14 mouse cellular contexts compared by ENCODE assay signal in genomic region chr3:35883267-35883666, GRCm38 (mm10). TPM values are rescaled to one million over a fixed set of nuclear protein-coding genes. Genes with fewer than 3 reads are reported as not detected.
DNase-seq lines count a peak whose midpoint lies in the region; ATAC-seq and TF ChIP-seq lines count a peak whose summit lies in the region.
"Had no signal": no experiment of that assay in that cellular context is flagged by ENCODE, and none has a peak within 500 bp of the region (broad histone marks: within the 10 kb centered on the region; RNA-seq: fewer than 3 reads in every experiment).

No protein-coding gene starts in this region.

- H3K9me3 ChIP-seq in lung, postnatal 0 days (ENCODE audit: low read length) = no peaks in the 10 kb centered on the region
- H3K9me3 ChIP-seq: liver, embryonic 13.5 days; neural tube, embryonic 15.5 days had no signal

- no peak overlapping the region for H3K27ac ChIP-seq in lung, postnatal 0 days (ENCODE audit: low read length)
- H3K27ac ChIP-seq: hindbrain, embryonic 10.5 days; liver, embryonic 13.5 days; neural tube, embryonic 15.5 days had no signal

- H3K36me3 ChIP-seq in lung, postnatal 0 days (ENCODE audit: insufficient read depth, low read length) = no peaks in the 10 kb centered on the region
- H3K36me3 ChIP-seq: liver, embryonic 13.5 days; neural tube, embryonic 15.5 days had no signal

- no peak overlapping the region for H3K4me2 ChIP-seq in lung, postnatal 0 days (replicated peaks; ENCODE audit: low read depth, low read length)
- H3K4me2 ChIP-seq: heart, embryonic 11.5 days; liver, embryonic 13.5 days; neural tube, embryonic 15.5 days had no signal

- TF ChIP-seq CTCF in lung, postnatal 0 days (IDR thresholded peaks at IDR 0.05) = peak; percentile 39

- no peak for TF ChIP-seq EP300 in lung, postnatal 0 days (IDR thresholded peaks at IDR 0.05)

- no peak overlapping the region for H3K9ac ChIP-seq in lung, postnatal 0 days (replicated peaks; ENCODE audit: low read depth)
- H3K9ac ChIP-seq: liver, embryonic 13.5 days; neural tube, embryonic 15.5 days had no signal

- no peaks in the 10 kb centered on the region for H3K27me3 ChIP-seq in lung, postnatal 0 days (replicated peaks; ENCODE audit: insufficient read depth, low read length)
- H3K27me3 ChIP-seq: liver, embryonic 13.5 days; neural tube, embryonic 15.5 days had no signal

- DNase-seq in lung, postnatal 0 days (ENCODE audit: low spot score) = no peak
- DNase-seq in lung, postnatal 10 days = no peak
- peak; percentile 27 for DNase-seq in T-cell, adult 2 months (ENCODE audit: low spot score)
- DNase-seq in thymus, postnatal 4 days = peak; percentile 45
- no peak for DNase-seq in gastrocnemius, postnatal 4 days (ENCODE audit: low spot score in 2 of 2)
- no peak for DNase-seq in urinary bladder, postnatal 4 days (ENCODE audit: low spot score in 2 of 2)
- DNase-seq: cerebellum, adult 18-20 months; kidney, adult 18-20 months; liver, embryonic 13.5 days; right cerebral cortex, adult 18-20 months had no signal

- no peaks in the 10 kb centered on the region for H3K4me1 ChIP-seq in lung, postnatal 0 days (ENCODE audit: insufficient read depth, low read depth, low read length)
- H3K4me1 ChIP-seq: hindbrain, embryonic 10.5 days; liver, embryonic 13.5 days; neural tube, embryonic 15.5 days had no signal

- ATAC-seq in lung, postnatal 0 days = no peak
- ATAC-seq in CD4-positive, CD25-positive, alpha-beta regulatory T cell, adult 4 months = peak; percentile 57

- H3K4me3 ChIP-seq in lung, postnatal 0 days (ENCODE audit: low read depth, low read length) = no peak overlapping the region
- H3K4me3 ChIP-seq: hindbrain, embryonic 10.5 days; liver, embryonic 13.5 days; neural tube, embryonic 15.5 days had no signal

RNA-seq across cellular contexts. Expression of gene Dcun1d1, which starts 54.0 kb away (rescaled TPM):
- 78.1 and 84.8 TPM in 2 replicates for polyA plus RNA-seq in lung, postnatal 0 days (2015; fragmentation: Nextera tagmentation; extraction: Ambion mirVana)
- 100 to 1,000 TPM in 1 of 2 experiments, 10 to 100 TPM in 1; 95.9 to 129 TPM for polyA plus RNA-seq in CD4-positive, CD25-positive, alpha-beta regulatory T cell, adult 4 months (2017; shearing (Covaris generic))
- 10 to 100 TPM; 64.0 to 69.0 TPM for total RNA-seq in gastrocnemius, postnatal 4 days (2021)

Comparison
In these comparisons a context has a peak if more than half of its experiments do, and no peak if none do; other contexts are left out.
1. DNase-seq: peak in T-cell, adult 2 months (single experiment) and thymus, postnatal 4 days (single experiment); none in lung, postnatal 0 days (single experiment), lung, postnatal 10 days (single experiment), gastrocnemius, postnatal 4 days (0 of 2) and urinary bladder, postnatal 4 days (0 of 2).